Mouse (Mus musculus) ES-E14 (cell line): ENCODE measurements at regions not wholly inside any gene's neighbourhood (a gene's known extent, or its start where the extent isn't known, plus 50 kb on each side); places are given as distances from the start of the nearest gene placed in this dataset.

ENCODE experiments used
- DNase-seq: peaks from one replicate; pipeline ENCODE4 v3.0.0-alpha.2; 2013; ENCODE audit warnings: low read depth, low spot score
- H3K27ac ChIP-seq: 2 replicates; pipeline ENCODE4 v1.5.1; 2012; ENCODE audit warnings: low read depth, mild to moderate bottlenecking, low read length, moderate library complexity, mixed read lengths; ENCODE audit not compliant: poor library complexity, insufficient read depth, severe bottlenecking
- H3K36me3 ChIP-seq: 2 replicates; pipeline ENCODE4 v1.6.1; 2012; ENCODE audit warnings: mild to moderate bottlenecking, low read length, moderate library complexity, mixed read lengths; ENCODE audit not compliant: control insufficient read depth, poor library complexity, insufficient read depth, severe bottlenecking
- H3K4me1 ChIP-seq, 2 experiments: fragments of 150-350 bp in 1 of 2; sonication (generic) in 1 of 2; 2 replicates each; pipeline ENCODE4 v1.6.1; 2012; ENCODE audit warnings: low read length in 2 of 2, mild to moderate bottlenecking in 1 of 2, mixed read lengths in 1 of 2; ENCODE audit not compliant: control insufficient read depth in 2 of 2, insufficient read depth in 2 of 2, poor library complexity in 1 of 2
- H3K4me3 ChIP-seq, 2 experiments: fragments of 150-350 bp in 1 of 2; sonication (generic) in 1 of 2; 2 replicates each; pipeline ENCODE4 v1.5.1; 2012; ENCODE audit warnings: low read length in 2 of 2, low read depth in 1 of 2, mild to moderate bottlenecking in 1 of 2, mixed read lengths in 1 of 2; ENCODE audit not compliant: insufficient read depth in 1 of 2, poor library complexity in 1 of 2, severe bottlenecking in 1 of 2
- H3K9ac ChIP-seq: 2 replicates; pipeline ENCODE4 v1.6.1; 2012; ENCODE audit warnings: low read depth, mild to moderate bottlenecking, low read length, mixed read lengths; ENCODE audit not compliant: poor library complexity, insufficient read depth, severe bottlenecking
- H3K9me3 ChIP-seq: fragments of 150-350 bp; sonication (generic); 2 replicates; pipeline ENCODE4 v1.6.1; 2012; ENCODE audit warnings: low read depth, mild to moderate bottlenecking, low read length; ENCODE audit not compliant: control insufficient read depth, insufficient read depth
- CHD2 ChIP-seq: IDR thresholded peaks from 2 replicates; pipeline ENCODE4 v1.6.1; 2014; ENCODE audit warnings: mild to moderate bottlenecking, low read depth, low read length, inconsistent platforms
- HCFC1 ChIP-seq: IDR thresholded peaks from 2 replicates; pipeline ENCODE4 v1.6.1; 2012; ENCODE audit warnings: low read length, inconsistent platforms, borderline replicate concordance; ENCODE audit not compliant: insufficient read depth
- MAFK ChIP-seq: IDR thresholded peaks from 2 replicates; pipeline ENCODE4 v1.6.1; 2014; ENCODE audit warnings: mild to moderate bottlenecking, low read depth, low read length, inconsistent platforms; ENCODE audit not compliant: insufficient read depth
- ZC3H11A ChIP-seq: IDR thresholded peaks from 2 replicates; pipeline ENCODE4 v1.6.1; 2012; ENCODE audit warnings: low read depth, mild to moderate bottlenecking, inconsistent platforms, low read length, borderline replicate concordance
- ZNF384 ChIP-seq: IDR thresholded peaks from 2 replicates; pipeline ENCODE4 v1.6.1; 2012; ENCODE audit warnings: low read depth, low read length, inconsistent platforms
- in situ Hi-C, 2 experiments: fragments of 600-800 bp; cut with MboI; formaldehyde crosslinking; loops; one replicate each; pipeline ENCODE4 v1.15.1; 2025; ENCODE audit warnings: low sequenced_read_pairs in 2 of 2, inconsistent platforms in 1 of 2; ENCODE audit not compliant: unreplicated experiment in 2 of 2

DNA sequence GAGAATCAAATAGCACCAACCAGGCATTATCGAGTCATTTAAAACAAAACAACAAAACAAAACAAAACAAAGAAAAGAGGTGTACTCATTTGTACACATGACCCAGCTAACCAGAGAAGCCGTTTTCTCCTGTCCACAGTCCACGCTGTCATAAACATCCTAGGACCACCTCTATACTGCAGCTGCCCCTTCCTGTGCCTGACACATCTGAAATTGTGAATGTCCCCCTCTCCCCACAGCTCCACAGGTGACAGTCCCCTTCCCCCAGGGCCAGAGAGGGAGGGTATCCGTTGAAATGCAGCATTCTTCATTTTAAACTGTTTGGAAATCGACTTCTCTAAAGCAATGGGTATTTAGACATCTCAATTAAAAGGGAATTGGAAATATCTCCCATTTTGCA lies 265.0 kb upstream of the Sall1 start:
- no peak for DNase-seq
- Histone ChIP-seq H3K4me3 (no peak overlapping the region), H3K36me3 (no peaks in the 10 kb centered on the region), H3K9ac (no peak overlapping the region), H3K27ac (no peak overlapping the region), H3K9me3 (no peaks in the 10 kb centered on the region), H3K4me1 (no peaks in the 10 kb centered on the region)
- TF ChIP-seq HCFC1 (no peak), CHD2 (no peak), ZC3H11A (no peak), ZNF384 (no peak), MAFK (no peak)
- in situ Hi-C loops, result no loop called here

DNA sequence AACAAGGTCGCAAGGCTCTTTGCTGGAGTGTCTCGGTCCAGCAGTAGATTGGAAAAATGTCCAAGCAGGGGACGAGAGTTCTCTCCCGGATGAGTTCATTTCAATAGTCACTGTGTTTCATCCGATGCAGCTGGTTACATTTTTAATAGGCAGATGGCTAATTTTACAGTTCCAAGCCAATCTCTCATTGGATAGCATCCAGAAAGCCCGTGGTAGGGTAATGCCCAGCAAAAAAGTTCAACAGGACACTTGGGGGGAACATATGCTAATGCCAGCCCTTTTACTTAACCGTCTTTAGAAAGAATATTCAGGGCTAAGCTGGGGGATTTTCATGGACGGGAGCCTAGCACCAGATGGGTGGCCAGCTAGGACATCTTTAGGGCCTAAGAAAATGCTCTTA lies 264.6 kb upstream of the Sall1 start:
- DNase-seq, result no peak
- Histone ChIP-seq H3K9ac (no peak overlapping the region), H3K9me3 (no peaks in the 10 kb centered on the region), H3K4me1 (no peaks in the 10 kb centered on the region), H3K36me3 (no peaks in the 10 kb centered on the region), H3K4me3 (no peak overlapping the region), H3K27ac (no peak overlapping the region)
- in situ Hi-C loops, result no loop called here
- TF ChIP-seq ZNF384 (no peak), ZC3H11A (no peak), MAFK (no peak), CHD2 (no peak), HCFC1 (no peak)

DNA sequence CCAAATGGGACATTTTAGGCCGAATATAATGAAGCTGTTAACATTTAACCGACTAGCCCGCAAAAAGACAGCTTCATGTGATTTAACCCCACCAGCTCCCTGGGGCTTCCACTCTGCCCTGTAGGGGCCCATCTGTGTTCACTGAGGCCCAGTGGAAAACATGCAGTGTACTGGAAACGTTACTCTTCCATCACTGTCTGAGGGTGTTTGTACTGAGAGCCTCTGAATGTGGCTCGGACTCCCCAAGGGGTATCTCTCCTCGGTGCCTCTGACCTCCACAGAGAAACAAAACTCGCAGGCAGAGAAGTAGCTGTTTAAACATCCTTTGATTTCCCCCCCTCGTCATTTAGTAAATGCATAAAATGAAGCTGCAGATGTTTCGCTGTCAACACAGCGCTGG lies 263.6 kb upstream of the Sall1 start:
- Histone ChIP-seq H3K9ac (no peak overlapping the region), H3K4me1 (no peaks in the 10 kb centered on the region), H3K9me3 (no peaks in the 10 kb centered on the region), H3K36me3 (no peaks in the 10 kb centered on the region), H3K27ac (no peak overlapping the region), H3K4me3 (no peak overlapping the region)
- in situ Hi-C loops, result no loop called here
- DNase-seq, result no peak
- no peak for TF ChIP-seq ZNF384
- TF ChIP-seq HCFC1, result no peak
- no peak for TF ChIP-seq ZC3H11A
- no peak for TF ChIP-seq MAFK
- no peak for TF ChIP-seq CHD2

DNA sequence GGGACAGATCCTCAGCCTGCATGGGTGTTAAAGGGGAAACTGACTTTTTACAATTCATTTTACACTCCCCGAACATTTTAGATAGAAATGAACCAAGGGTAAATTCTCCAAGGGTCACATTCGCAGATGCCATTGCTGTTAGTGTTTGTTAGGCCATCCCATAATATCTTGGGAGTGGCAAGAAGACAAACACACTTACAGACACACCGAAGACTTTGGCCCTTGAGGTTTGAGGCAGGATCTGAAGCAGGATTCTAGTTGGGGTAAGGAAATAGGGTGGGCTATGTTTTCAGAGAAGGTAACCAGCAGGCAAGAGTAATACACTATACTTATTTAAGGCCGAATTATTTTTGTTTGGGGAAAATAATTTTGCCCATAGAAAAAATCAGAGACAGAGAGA lies 263.1 kb upstream of the Sall1 start:
- in situ Hi-C loops, result no loop called here
- no peak overlapping the region for H3K4me3 ChIP-seq
- no peak for TF ChIP-seq ZC3H11A
- no peak for TF ChIP-seq CHD2
- no peak for TF ChIP-seq ZNF384
- TF ChIP-seq HCFC1, result no peak
- no peak for TF ChIP-seq MAFK
- no peaks in the 10 kb centered on the region for H3K4me1 ChIP-seq
- H3K36me3 ChIP-seq, result no peaks in the 10 kb centered on the region
- no peak overlapping the region for H3K9ac ChIP-seq
- no peak overlapping the region for H3K27ac ChIP-seq
- DNase-seq, result no peak
- no peaks in the 10 kb centered on the region for H3K9me3 ChIP-seq

DNA sequence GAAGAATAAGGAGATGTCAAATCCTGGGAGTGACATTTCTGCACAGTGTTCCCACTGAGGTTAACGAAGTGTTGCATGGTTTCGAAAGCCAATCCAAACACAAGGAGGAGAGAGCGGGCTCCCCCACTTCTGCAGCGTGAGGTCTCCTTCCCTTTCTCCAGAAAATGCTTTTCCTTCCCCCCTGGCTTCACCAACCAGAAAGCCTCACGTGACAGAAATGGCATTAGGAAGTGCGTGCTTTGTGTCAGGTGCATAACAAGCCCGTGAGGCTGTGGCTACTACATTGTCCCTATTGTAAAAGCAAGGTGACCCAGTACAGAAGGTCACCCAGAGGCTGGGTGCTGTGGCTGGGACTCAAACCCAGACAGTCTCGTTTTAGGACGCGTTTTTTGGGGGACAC lies 260.2 kb upstream of the Sall1 start:
- DNase-seq, result no peak
- no peaks in the 10 kb centered on the region for H3K4me1 ChIP-seq
- no peak overlapping the region for H3K4me3 ChIP-seq
- no peak for TF ChIP-seq HCFC1
- no peak for TF ChIP-seq CHD2
- no peak for TF ChIP-seq MAFK
- no peak for TF ChIP-seq ZNF384
- TF ChIP-seq ZC3H11A, result no peak
- H3K27ac ChIP-seq, result no peak overlapping the region
- in situ Hi-C loops, result no loop called here
- no peaks in the 10 kb centered on the region for H3K9me3 ChIP-seq
- H3K9ac ChIP-seq, result no peak overlapping the region
- no peaks in the 10 kb centered on the region for H3K36me3 ChIP-seq
